Mouse (Mus musculus): ENCODE data around the gene Kctd7.

Gene Kctd7

DNA sequence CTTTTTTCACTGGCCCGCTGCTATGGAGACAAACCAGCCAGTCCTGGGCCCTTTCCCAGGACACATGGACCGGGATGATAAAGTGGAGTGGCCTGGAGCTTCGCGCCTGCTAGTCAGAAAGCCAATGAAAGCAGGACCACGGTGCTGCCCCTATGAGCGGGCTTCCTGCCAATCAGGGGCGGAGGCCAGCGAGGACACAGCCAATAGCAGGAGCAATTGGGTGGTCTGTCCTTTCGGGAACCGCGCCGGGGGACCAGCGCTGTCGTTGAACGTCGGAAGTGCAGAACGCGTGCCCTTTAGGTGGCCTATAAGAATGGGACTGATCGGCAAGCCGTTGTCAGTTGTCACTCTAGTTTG is 706 bp upstream of the Kctd7 start:
- DNase-seq = peak; percentile 87

DNA sequence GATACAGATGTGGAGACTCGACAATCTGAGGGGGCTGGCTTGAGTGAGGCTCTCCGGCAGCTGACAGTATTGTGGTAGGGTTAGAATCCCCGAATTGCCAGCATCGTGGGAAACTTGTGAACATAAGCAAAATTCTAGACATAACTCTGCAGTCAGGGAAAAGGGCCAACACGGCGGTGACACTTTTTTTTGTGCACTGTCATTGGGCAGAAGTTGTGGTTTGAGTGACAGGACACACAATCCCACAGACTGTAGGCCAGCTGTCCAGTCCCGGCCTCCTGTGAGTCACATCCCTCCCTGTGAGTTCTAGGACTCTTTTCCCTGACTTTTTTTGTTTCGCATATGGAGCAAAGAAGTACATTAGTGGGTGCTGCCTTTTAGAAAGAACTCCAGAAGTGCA is 1.3 kb downstream of the Kctd7 start:
- DNase-seq = no peak

GRCm38 (mm10) chr5:130149726-130150310 is 5.2 kb downstream of the Kctd7 start:
- no peak for DNase-seq

DNA sequence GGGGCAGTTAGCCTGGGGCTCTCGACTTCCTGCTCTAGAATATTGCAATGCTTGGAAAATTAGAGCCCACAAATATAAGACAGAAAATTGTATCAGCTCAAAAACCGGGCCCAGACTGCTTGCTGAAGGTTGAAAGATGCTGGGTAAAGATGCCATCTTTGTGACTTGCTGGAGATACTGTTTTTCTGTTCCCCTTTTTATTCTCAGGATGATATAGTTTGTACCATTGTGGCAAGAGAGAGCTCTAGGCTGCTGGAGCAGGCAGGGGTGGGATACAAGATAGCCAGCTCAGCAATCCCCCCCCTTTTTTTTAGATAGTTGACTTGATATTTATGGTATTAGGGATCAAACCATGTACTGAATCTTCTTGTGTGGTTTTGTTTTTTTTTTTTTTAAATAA is 9.6 kb downstream of the Kctd7 start:
- DNase-seq = no peak

DNA sequence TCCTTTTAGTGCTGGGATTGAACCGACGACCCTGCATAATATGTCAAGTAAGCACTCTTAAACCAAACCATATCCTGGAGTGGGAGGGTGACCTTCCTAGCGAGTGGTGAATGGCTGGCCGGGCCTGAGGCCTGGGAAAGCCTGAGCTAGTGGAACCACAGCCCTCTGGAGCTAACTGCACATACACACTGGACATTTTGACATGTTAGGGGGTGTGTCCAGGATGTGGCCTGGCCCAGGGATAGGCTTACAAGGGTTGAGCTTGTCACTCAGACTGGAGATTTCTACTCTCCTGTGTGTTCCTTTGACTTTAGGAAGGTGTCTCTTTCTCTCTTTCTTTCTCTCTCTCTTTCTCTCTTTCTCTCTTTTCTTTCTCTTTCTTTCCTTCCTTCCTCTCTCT is 13.9 kb downstream of the Kctd7 start:
- DNase-seq = no peak

DNA sequence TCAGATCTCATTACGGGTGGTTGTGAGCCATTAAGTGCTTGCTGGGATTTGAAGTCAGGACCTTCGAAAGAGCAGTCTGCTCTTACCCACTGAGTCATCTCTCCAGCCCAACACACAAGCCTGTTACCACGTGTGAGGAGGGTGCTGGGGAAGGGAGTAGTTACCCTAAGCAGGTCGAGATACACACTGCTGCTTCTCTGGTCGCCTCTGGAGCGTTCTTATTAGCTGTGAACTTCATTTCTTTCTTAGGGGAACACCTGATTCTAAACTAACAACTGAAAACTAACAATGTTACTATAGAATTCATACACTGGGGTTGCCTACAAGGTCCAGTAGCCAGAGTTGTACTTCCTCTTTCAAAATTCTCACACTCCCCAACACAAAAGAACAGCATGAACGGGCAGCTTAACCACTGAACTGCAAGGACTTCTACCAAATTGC is 15.1 kb downstream of the Kctd7 start:
- no peak for DNase-seq

DNA sequence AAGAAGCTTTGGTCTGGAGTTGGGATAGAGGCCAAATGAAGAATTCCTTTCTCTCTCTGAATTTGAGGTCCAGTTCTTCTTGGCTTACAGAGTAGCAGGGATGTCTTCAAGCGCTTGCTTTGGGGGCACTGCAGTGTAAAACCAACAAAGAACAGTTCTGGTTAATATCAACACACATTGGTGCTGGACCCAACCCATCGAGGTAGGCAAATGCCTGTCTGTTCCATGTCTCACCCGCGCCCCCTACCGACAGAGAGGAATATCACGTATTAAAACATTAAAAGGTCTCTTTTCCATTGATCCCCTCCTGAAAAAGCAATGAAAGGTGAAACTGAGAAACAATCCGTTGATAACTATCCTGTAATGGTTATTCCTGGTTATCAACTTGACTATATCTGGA is 19.0 kb downstream of the Kctd7 start:
- DNase-seq = peak; percentile 67

GRCm38 (mm10) chr5:130165213-130165612 is 20.6 kb downstream of the Kctd7 start:
- no peak for DNase-seq

DNA sequence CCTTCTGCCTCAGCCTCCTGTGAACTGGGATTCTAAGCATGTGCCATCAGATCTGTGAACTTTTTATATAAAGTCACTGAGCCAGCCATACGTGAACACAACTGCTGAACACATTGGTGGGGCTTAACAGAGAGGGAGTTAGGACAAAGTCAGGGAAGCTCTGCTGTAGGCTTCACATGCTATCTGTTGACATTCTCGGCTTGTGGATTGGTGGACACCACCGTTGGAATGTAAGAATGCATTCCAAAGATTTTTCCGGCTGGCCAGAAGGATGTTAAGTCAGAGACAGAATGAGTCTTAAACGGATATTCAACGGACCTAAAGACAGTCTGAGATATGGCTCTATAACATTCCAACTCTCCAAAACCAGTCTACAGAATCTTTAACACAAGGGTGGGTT is 24.4 kb downstream of the Kctd7 start:
- no peak for DNase-seq

GRCm38 (mm10) chr5:130170666-130171422 is 26.2 kb downstream of the Kctd7 start:
- DNase-seq = no peak

GRCm38 (mm10) chr5:130171423-130171954 is 26.8 kb downstream of the Kctd7 start, which contains the start of gene Rabgef1:
TSS of gene Rabgef1 (plus strand) at chr5:130171798.
- DNase-seq = peak; percentile 93

DNA sequence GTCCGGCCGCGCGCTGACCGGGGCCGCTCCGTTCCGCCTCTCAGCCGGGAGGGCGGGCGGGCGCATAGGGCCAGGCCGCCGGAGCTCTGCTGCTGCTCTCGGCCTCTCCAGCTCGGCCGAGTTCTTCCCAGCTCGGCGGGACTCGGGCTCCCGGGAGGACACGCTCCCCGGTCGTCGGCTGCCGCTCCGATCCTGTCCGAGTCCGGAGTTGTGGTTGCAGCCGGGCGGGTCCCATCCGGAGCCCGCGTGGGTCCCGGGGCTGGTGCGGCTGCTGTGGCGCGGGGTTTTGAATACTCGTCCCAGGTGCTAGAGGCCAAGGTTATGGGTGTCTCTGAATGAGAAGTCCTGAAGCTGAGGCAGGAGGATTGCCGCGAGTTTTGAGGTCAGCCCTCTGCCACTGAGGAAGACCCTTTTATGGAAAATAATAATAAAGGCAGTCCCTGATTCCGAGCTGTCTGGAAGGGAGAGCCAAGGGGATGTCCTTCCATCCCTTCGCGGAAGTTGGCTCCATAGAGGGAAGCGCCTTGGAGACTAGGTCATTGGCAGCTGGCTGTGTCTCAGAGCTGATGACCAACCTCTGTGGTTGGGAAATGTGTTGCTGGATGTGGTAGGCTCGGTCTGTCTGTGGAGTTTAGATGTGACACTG is 27.4 kb downstream of the Kctd7 start:
- peak; percentile 33 for DNase-seq

- DNase-seq = no peak
These were observed 28.4 kb downstream of the Kctd7 start for GRCm38 (mm10) chr5:130173012-130173411.

DNA sequence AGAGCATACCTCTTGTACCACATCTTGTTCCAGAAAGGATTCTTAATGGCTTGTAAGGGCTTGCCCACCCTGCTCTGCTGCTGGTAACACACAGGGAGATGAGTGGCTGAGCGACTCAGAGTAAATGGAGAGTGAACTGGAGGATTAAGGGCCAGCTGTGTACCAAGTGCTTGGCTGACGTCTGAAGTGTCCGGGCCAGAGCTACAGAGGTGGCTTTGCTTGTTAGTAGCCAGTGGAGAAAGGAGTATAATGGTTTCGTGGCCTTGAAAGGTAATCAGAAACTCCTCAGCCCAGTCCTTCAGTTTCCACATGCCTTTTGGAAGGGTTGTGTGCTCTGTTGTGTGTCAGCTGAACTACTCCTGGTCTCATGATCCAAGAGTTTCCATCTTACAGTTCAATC is 33.2 kb downstream of the Kctd7 start:
- DNase-seq = no peak

DNA sequence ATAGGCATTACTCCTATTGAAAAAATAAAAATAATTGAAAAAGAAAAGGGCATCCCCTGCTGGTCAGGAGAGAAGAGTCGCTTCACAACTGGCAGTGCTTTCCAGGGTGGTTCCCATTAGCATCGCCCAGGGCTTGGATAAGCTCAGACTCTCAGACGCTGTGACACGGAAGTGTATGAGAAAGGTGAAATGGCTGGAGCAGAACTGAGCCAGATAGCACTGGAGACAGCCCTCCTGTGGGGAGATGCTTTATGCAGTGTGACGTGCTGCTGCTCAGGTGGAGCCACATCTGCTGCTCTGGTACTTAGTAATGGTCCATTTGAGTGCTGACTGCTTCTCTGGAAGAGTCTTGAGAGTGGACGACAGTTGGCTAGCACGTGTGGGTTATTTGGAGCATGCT is 35.7 kb downstream of the Kctd7 start:
- no peak for DNase-seq

DNA sequence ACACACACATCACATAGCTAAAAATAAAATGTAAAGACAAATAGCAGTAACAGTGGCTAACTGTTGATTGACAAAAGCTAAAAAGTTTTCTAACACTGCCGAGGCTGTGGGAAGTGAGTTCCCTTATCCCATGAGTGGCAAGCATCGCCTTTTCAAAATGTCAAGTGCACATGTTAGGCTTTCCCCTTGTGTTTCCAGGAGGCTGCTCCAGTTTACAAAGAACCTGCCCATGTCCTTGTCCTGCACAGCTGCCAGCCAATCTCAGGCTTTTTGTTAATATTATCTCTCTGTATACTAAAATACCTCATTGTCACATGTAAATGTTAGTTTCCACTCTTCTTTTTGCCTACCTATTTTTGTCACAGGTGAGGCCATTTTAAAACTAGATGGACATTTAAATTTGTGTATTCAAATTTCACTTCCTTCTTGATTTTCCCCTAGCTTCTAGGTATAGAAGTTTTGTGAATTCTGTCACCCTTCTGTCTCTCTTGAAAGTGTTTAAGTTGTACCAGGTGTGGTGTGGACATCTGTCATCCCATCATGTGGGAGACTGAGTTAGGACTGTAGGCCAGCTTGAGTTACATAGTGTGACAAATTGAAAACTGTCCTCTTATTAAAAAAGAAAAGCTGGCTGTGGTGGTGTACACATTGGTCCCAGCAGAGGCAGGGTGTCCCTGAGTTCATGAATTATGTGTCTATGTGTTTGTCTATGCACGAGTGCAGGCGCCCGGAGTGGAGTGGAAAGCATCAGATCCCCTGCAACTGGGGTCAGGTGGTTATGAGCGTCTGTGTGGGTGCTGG is 37.3 kb downstream of the Kctd7 start:
- DNase-seq = no peak

- no peak for DNase-seq
These were observed 37.8 kb downstream of the Kctd7 start for GRCm38 (mm10) chr5:130182541-130182821.

DNA sequence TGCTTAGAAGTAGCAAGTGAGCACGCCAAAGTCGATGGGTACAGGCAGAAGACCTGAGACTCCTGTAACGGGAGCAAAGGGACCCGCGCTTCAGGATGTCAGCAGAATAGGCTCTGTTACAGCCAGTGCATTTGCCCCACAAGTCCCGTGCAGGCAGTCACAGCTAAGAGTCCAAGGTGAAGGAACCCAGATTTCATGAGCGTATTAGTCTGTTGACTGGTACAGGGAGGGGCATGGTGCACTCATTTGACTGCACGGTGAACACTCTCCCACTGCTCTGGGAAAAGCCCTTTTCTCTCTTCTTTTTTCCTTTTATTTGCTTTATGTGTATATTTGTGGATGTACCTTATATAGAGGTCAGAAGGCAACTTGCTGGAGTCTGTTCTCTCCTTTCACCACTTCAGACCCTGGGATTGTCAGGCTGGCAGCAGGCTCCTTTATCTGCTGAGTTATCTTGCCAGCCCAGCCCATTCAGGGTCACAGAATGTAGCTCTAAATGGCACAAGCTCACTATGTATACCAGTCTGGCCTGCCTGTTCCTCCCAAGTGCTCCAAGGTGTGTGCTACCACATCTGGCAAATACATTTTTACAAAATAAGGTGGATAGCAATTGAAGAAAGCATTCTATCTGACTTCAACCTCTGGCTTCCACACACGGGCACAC is 39.7 kb downstream of the Kctd7 start:
- DNase-seq = no peak

DNA sequence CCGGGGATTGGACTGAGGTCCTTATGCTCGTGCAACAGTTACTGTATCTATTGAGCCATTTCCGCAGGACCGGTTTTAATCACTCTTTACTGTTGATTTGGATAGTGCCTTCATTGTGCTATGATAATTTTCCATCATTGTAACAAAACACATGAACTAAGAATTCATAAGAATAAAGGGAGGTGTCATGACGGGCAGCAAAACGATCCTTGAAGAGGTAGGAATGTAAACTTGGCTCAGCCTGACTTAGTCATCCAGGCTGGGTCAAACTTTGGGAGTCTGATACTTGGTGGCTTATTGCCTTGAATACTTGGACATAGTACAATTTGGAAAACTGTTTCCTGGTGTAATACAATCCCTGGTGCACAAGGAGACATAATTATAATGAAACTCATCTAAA is 40.7 kb downstream of the Kctd7 start:
- DNase-seq = no peak

- DNase-seq = peak; percentile 32
These were observed 42.7 kb downstream of the Kctd7 start for GRCm38 (mm10) chr5:130187383-130187782.

DNA sequence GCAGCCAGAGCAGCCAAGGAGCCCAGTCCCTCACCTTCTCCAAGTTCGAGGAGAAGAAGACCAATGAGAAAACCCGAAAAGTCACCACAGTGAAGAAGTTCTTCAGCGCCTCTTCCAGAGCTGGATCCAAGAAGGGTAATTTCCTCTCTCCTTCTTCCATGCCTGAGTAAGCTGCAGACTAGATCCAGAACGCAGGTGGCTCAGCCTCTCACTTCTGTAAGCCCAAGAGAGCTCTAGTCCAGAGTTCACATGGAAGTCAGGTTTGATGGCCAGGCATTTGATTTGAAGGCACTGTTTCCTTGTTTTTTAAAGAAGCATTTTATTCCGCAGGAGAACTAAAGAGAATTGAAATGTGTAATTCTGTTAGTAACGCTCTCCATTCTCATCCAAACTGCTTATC is 46.2 kb downstream of the Kctd7 start:
- DNase-seq = no peak

DNA sequence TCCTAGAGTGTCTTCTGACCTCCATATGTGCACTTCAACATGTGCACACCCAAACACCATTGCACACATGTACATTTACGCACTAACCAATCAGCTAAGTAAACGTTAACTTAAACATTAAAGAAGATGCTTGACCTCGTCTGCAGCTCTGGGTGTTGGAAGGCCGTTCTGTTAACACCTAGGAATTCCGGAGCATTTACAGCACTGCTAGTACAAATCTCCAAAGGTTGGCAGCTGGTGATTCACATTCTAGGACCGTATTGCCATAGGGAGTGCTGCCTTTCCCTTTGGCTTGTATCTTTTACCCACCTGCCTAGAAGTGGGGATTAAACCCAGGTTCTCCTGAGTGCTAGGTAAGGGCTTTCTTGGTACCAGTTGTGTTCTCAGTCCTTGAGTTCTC is 47.2 kb downstream of the Kctd7 start:
- no peak for DNase-seq
